Mouse (Mus musculus): ENCODE data around the gene Rcc1. TPM values are rescaled to one million over a fixed set of nuclear protein-coding genes. Genes with fewer than 3 reads are reported as not detected.

Gene Rcc1
- total RNA-seq, 2 experiments from 2014 or later, result 13.0 to 14.3 TPM

GRCm38 (mm10) chr4:132352739-132353138, 666 bp downstream of the Rcc1 start:
- H3K27ac ChIP-seq, result peak overlapping the region; percentile 89
- DNase-seq (ENCODE audit: extremely low spot score in 1 of 2, low spot score in 2 of 2), result peak in 1 of 2 experiments; percentile 20
- intact Hi-C loops (cut with DNase I), result loop anchor here (2.0 to 5.0 kb wide), 4 partner anchors 44 to 158 kb away; partner anchors contain the start of genes Med18 and Sesn2
- TF ChIP-seq CTCF (IDR thresholded peaks at IDR 0.05), result no peak; the same call in none of the 2 replicates
- H3K4me3 ChIP-seq, result peak overlapping the region; percentile 79

- TF ChIP-seq CTCF (IDR thresholded peaks at IDR 0.05), result no peak
- no peak for DNase-seq (ENCODE audit: extremely low spot score in 1 of 2, low spot score in 2 of 2)
- intact Hi-C loops (cut with DNase I), result loop anchor here (5.0 kb wide), 2 partner anchors 61 to 111 kb away; partner anchors contain the start of gene Med18
- Histone ChIP-seq H3K27ac (no peak overlapping the region), H3K4me3 (no peak overlapping the region)
Observed at GRCm38 (mm10) chr4:132351401-132351800, 2.0 kb downstream of the Rcc1 start.

GRCm38 (mm10) chr4:132350854-132351253, 2.6 kb downstream of the Rcc1 start:
- Histone ChIP-seq H3K27ac (no peak overlapping the region), H3K4me3 (no peak overlapping the region)
- TF ChIP-seq CTCF (IDR thresholded peaks at IDR 0.05), result no peak
- DNase-seq (ENCODE audit: extremely low spot score in 1 of 2, low spot score in 2 of 2), result no peak
- intact Hi-C loops (cut with DNase I), result loop anchor here (5.0 kb wide), 2 partner anchors 61 to 111 kb away; partner anchors contain the start of gene Med18

GRCm38 (mm10) chr4:132350123-132350740, 3.2 kb downstream of the Rcc1 start:
- no peak for DNase-seq (ENCODE audit: extremely low spot score in 1 of 2, low spot score in 2 of 2)
- H3K4me3 ChIP-seq, result no peak overlapping the region
- no peak for TF ChIP-seq CTCF (IDR thresholded peaks at IDR 0.05)
- intact Hi-C loops (cut with DNase I), result loop anchor here (5.0 kb wide), 2 partner anchors 62 to 112 kb away; partner anchors contain the start of gene Med18
- H3K27ac ChIP-seq, result no peak overlapping the region

- intact Hi-C loops (cut with DNase I), result loop anchor here (5.0 to 10.0 kb wide), 4 partner anchors 57 to 255 kb away; partner anchors contain the start of gene Med18
- peak; percentile 1 for TF ChIP-seq CTCF (IDR thresholded peaks at IDR 0.05)
- Histone ChIP-seq H3K4me3 (no peak overlapping the region), H3K27ac (no peak overlapping the region)
- no peak for DNase-seq (ENCODE audit: extremely low spot score in 1 of 2, low spot score in 2 of 2)
Observed at GRCm38 (mm10) chr4:132349495-132350122, 3.8 kb downstream of the Rcc1 start.

GRCm38 (mm10) chr4:132346661-132347060, 6.7 kb downstream of the Rcc1 start:
- no peak for DNase-seq (ENCODE audit: extremely low spot score in 1 of 2, low spot score in 2 of 2)
- TF ChIP-seq CTCF (IDR thresholded peaks at IDR 0.05), result no peak; the same call in 1 of the 2 replicates
- intact Hi-C loops (cut with DNase I), result loop anchor here (5.0 to 10.0 kb wide), 2 partner anchors 54 to 252 kb away; no protein-coding TSS in a partner anchor
- Histone ChIP-seq H3K4me3 (no peak overlapping the region), H3K27ac (no peak overlapping the region)

- intact Hi-C loops (cut with DNase I), result loop anchor here (5.0 to 10.0 kb wide), 2 partner anchors 54 to 251 kb away; no protein-coding TSS in a partner anchor
Observed at GRCm38 (mm10) chr4:132346261-132346660, 7.1 kb downstream of the Rcc1 start.

GRCm38 (mm10) chr4:132345843-132346212, 7.6 kb downstream of the Rcc1 start:
- no peak for DNase-seq (ENCODE audit: extremely low spot score in 1 of 2, low spot score in 2 of 2)
- no peak for TF ChIP-seq CTCF (IDR thresholded peaks at IDR 0.05)
- intact Hi-C loops (cut with DNase I), result loop anchor here (5.0 to 10.0 kb wide), 2 partner anchors 54 to 251 kb away; no protein-coding TSS in a partner anchor
- Histone ChIP-seq H3K27ac (no peak overlapping the region; the same call in 1 of the 2 replicates), H3K4me3 (peak overlapping the region; percentile 69)

More at GRCm38 (mm10) chr4:132346261-132346660, 7.1 kb downstream of the Rcc1 start:
- no peak for TF ChIP-seq CTCF (IDR thresholded peaks at IDR 0.05)
- DNase-seq (ENCODE audit: extremely low spot score in 1 of 2, low spot score in 2 of 2), result no peak
- Histone ChIP-seq H3K4me3 (no peak overlapping the region), H3K27ac (no peak overlapping the region)

- intact Hi-C loops (cut with DNase I), result loop anchor here (5.0 to 10.0 kb wide), 2 partner anchors 53 to 250 kb away; no protein-coding TSS in a partner anchor
- peak overlapping the region; percentile 69 for H3K4me3 ChIP-seq
Observed at GRCm38 (mm10) chr4:132345135-132345842, 8.1 kb downstream of the Rcc1 start.

GRCm38 (mm10) chr4:132344403-132345134, 8.8 kb downstream of the Rcc1 start:
- Histone ChIP-seq H3K27ac (no peak overlapping the region), H3K4me3 (peak overlapping the region; percentile 69)
- intact Hi-C loops (cut with DNase I), result loop anchor here (5.0 to 10.0 kb wide), 2 partner anchors 52 to 250 kb away; no protein-coding TSS in a partner anchor
- DNase-seq (ENCODE audit: extremely low spot score in 1 of 2, low spot score in 2 of 2), result peak in 1 of 2 experiments; percentile 15
- no peak for TF ChIP-seq CTCF (IDR thresholded peaks at IDR 0.05)

More at GRCm38 (mm10) chr4:132345135-132345842, 8.1 kb downstream of the Rcc1 start:
- DNase-seq (ENCODE audit: extremely low spot score in 1 of 2, low spot score in 2 of 2), result peak; percentile 92 to 97
- TF ChIP-seq CTCF (IDR thresholded peaks at IDR 0.05), result no peak; the same call in none of the 2 replicates
- peak overlapping the region; percentile 72 for H3K27ac ChIP-seq

GRCm38 (mm10) chr4:132341451-132341850, 12.0 kb downstream of the Rcc1 start:
- intact Hi-C loops (cut with DNase I), result loop anchor here (10.0 kb wide), 1 partner anchor 247 kb away; no protein-coding TSS in a partner anchor
- DNase-seq (ENCODE audit: extremely low spot score in 1 of 2, low spot score in 2 of 2), result no peak
- no peak for TF ChIP-seq CTCF (IDR thresholded peaks at IDR 0.05)
- Histone ChIP-seq H3K4me3 (no peak overlapping the region), H3K27ac (no peak overlapping the region)
